Mouse (Mus musculus) cerebellum, adult (tissue): Measurements from ENCODE around the gene Cldn17.

ENCODE experiments used
- ATAC-seq: cut with Nextera tagmentation; 2 replicates; pipeline ENCODE4 v1.9.2; 2017; ENCODE audit warnings: mild to moderate bottlenecking, moderate library complexity, mixed read lengths; ENCODE audit not compliant: insufficient number of reproducible peaks, low FRiP score, low TSS enrichment

The Cldn17 gene

GRCm38 (mm10) chr16:88506878-88507277 is at the start of gene Cldn17:
Gene Cldn17, minus strand, starts transcription at chr16:88506978.
- ATAC-seq = no peak

- ATAC-seq = no peak
Measured at GRCm38 (mm10) chr16:88542488-88542887, 35.7 kb upstream of the Cldn17 start.

GRCm38 (mm10) chr16:88539841-88540487 is 33.2 kb upstream of the Cldn17 start:
- no peak for ATAC-seq

DNA sequence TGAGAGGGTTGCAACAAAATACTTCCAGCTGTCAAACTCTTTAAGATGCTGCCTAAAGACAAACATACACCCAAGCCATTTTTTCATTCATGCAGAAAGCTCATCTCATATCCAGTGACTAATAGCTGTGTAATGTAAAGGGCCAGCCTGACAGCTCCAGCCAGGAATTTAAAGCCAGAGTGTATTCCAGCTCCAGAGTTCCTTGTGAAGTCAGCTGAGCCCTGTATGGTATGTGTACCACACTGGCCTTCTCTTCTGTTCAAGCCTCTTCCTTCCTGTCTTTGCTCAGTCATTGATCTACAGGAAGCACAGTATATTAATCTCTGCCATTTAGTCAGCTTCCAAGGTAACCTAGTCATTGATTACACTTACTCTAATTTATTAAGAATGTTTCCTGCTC is 4.6 kb upstream of the Cldn17 start:
- ATAC-seq = no peak

DNA sequence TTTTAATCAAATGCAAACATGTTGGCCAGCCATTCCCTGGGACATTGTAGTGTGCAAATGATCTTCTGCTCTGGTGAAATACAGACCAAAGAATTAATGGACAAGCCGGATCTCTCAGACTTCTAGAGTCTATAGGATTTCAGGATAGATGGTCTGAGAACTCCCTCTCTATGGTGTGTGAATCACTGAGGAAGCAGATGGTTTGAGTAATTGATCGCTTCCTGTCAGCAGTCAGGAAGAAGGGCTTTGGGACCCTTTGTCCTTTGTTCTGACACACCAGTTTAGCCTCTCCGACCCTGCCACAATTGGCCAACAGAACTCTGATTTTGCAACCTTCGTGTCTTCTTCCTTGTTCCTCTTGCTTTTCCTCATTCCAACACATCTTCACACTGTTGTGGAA is 1.4 kb upstream of the Cldn17 start:
- ATAC-seq = no peak

GRCm38 (mm10) chr16:88506338-88506737 is 440 bp downstream of the Cldn17 start:
- no peak for ATAC-seq

DNA sequence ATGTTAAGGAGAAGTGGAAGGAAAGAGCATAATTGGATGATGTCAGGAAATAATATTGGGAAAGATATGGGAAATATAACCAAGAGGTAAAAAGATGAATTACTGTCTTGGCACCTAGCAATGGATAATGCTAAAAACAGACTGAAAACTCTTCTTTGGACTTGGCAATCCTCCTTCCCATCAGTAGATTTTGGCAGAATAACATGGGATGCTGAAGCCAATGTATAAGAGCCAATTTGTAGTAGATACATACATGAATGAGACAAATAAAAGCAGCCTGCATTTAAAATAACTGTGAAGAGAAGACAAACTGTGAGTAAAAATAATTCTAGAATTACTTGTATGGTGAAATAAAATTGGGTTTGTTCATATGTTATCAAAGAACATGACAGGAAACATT is 18.7 kb downstream of the Cldn17 start:
- no peak for ATAC-seq

DNA sequence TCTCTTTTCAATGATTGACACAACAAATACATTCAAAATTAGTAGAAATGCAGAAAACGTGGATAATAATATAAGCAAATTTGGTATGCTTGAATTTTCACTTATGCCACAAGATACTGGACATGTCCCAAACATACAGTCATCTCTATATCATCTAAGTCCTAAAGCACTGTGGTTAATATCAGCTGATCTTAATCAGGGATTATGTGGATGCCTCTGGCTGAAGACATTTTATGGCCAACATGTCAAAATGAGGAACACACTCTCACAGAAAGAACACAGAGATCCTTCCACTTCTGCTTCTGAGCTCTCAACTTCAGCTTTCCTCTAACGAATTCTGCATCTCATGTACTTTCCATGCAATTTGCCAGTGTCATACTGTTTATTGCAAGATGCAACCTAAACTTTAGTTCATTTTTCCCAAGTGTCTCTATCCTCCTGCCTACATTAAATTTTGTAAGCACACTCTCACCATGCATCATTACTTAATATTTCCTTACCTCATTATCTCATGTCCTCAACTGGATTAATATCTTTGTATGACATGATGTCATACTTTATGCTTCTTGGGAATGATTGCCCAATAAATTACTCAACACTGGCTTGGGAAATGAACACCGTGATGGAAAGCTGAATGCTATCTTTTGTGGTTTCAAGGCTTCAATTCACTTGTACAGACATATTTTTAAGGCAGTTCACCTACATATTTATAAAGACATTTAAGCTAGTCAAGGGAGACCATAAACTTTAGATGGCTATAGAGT is 26.6 kb downstream of the Cldn17 start:
- no peak for ATAC-seq

DNA sequence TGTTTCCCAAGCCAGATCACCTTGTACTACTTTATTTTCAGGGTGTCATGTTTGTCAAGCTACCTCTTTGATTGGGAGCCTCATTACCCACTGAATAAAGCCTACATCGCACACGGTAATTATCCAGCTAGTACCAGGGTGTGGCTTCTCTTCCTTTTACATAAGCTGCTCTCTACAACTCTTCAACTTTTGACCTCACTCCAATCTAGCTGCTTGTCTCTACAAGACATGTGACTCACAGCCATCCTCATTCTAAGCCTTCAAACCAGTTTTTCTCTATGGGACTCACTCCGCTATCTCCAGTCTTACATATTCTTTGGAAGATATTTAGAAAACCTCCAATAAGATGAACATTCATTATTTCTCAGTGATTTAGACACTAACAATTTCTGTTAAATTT is 43.5 kb downstream of the Cldn17 start:
- no peak for ATAC-seq
